Mouse (Mus musculus) brain, embryonic 14.5 days (tissue): ENCODE data around the gene Kif3a. TPM values are rescaled to one million over a fixed set of nuclear protein-coding genes. Genes with fewer than 3 reads are reported as not detected.

ENCODE experiments used
- DNase-seq: peaks from one replicate; pipeline ENCODE4 v3.0.0-alpha.2; 2011; ENCODE audit warnings: low read depth
- CTCF ChIP-seq: fragments of 200-500 bp; IDR thresholded peaks from 2 replicates; pipeline ENCODE4 v1.5.1; 2012; ENCODE audit warnings: inconsistent platforms, mild to moderate bottlenecking, moderate library complexity, borderline replicate concordance; ENCODE audit not compliant: insufficient read depth, insufficient read length; ENCODE audit errors: extremely low read depth
- POLR2A ChIP-seq: fragments of 200-500 bp; IDR thresholded peaks from 2 replicates; pipeline ENCODE4 v1.6.1; 2012; ENCODE audit warnings: mild to moderate bottlenecking, inconsistent platforms, borderline replicate concordance; ENCODE audit not compliant: poor library complexity, insufficient read depth, insufficient read length, severe bottlenecking; ENCODE audit errors: extremely low read depth
- polyA plus RNA-seq: library from polyadenylated mRNA; depleted of rRNA; stranded (reverse); fragments of >200 nt; gene quantifications from 2 replicates; pipeline ENCODE4 v1.2.3, GENCODE M21; 2012; rRNA removed

Kif3a gene
- polyA plus RNA-seq, 1 experiment = 100 TPM

GRCm38 (mm10) chr11:53635590-53636182 is 68.5 kb downstream of the Kif3a start:
- no peak for DNase-seq
- TF ChIP-seq CTCF (no peak), POLR2A (no peak)

DNA sequence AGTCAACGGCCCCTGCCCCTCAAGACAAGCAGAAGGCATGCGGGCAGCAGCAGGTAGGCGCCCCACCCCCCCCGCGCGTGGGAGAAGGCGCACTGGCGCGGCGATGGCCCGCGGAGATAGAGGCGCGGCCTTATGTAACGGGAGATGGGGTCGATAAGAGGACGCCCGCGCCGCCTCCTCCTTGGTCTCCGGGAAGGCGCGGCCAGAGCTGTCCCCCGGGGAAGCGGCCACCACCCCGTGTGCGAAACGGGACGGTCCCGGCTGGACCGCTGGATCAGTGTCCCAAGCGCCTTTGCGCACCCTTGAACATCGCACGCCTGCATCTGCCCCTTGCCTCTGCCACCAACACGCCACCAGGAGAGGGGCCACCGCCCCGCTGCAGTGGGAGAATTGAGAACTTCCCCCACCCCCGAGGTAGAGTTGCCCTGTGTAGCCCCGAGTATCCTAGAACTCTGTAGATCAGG is 69.0 kb downstream of the Kif3a start:
- no peak for DNase-seq

DNA sequence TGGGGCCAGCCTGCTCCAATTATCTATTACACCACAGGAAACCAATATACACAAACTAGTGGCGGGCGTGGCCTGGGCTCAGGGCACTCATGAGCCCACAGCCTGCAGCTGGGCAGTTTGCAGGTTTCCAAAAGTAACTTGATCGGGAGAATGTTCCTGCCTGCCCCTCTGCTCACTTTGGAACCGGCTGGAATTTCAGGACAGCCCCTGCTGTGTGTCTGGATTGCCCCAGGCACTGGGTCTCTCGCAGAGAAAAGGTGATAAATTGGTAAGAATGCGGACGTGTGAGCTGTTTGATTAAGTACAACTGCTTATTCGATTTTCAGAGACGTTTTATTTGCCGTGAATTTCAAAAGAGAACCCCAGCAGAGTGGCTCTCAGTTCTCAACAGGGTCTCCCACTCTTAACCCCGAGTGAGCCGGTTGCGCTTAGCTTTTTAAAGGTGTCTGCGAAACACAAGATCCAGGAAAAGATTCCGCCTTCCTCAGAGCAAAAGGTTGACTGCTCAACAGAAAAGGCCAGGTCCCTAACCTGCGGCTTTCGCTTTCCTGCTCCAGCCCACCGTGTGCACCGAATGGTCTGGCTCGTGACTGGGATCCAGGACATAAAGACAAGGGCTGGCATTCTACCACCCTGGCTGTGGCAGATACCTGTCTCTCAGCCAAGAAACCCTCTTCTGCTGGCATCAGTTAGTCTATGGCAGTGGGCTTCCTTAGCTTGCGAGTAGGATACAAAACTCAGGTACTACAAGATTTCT is 70.0 kb downstream of the Kif3a start:
- peak; percentile 39 for DNase-seq

More for the DNA sequence above, 69.0 kb downstream of the Kif3a start:
- TF ChIP-seq POLR2A (no peak), CTCF (no peak)

DNA sequence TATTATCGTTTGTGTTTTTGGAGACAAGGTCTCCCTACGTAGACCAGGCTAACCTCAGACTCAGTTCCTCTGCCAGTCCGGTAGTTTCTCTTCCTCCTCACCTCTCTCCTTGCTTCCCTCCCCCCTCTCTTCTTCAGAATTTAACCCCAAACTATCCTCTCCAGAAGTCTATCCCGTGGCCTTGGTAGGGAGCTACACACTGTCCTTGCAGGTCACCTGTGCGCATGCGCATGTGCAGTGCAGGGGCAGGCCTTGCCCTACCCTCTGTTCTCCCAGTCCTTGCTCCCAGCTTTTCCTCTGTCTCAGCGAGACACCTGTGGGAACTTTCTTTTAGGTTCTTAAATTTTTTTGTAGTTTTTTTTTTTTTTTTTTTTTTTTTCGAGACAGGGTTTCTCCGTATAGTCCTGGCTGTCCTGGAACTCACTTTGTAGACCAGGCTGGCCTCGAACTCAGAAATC is 70.7 kb downstream of the Kif3a start:
- no peak for DNase-seq
- TF ChIP-seq POLR2A (no peak), CTCF (no peak)

More for the DNA sequence above, 70.0 kb downstream of the Kif3a start:
- TF ChIP-seq CTCF = no peak
- TF ChIP-seq POLR2A = no peak

DNA sequence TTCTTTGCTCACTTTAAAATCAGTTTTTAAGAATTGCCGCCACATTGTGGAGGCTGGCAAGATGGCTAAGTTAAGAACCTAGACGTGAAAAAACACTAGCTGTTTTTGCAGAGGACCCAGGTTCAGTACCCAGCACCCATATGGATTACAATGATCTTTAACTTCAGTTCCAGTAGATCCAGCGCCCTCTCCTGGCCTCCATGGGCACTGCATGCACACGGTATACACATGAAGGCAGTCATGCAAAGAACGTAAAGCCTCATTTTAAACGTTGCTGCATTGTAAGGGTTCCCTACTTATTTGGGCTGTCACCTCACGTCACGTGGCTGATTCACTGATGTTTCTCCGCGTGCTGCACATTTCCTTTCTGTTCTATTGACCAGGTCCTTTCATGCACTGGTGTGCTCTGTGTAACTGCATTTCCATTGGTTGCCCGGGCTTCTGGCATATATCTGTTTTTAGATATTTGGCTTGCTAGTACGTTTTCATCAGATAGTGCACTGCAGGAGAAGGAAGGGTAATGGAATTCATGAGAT is 75.6 kb downstream of the Kif3a start:
- TF ChIP-seq CTCF (no peak), POLR2A (no peak)
- no peak for DNase-seq

DNA sequence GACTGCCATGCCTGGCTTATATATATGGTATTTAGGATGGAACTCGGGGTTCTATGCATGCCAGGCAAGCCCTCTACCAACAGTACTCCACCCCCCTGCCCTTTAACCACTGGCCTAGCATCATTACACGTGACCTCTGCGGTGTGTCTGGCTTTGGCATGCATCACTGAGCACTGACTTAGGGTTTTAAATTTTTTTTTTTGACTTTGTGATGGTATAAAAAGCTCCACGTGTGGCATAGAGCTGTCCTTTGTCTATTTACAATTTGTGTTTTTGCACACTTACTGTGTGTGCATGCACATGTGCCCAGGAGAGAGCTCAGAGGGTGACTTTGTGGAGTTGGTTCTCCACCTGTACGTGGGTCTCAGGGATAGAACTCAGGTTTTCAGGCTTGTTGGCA is 76.8 kb downstream of the Kif3a start:
- DNase-seq = no peak
- no peak for TF ChIP-seq CTCF
- TF ChIP-seq POLR2A = no peak

DNA sequence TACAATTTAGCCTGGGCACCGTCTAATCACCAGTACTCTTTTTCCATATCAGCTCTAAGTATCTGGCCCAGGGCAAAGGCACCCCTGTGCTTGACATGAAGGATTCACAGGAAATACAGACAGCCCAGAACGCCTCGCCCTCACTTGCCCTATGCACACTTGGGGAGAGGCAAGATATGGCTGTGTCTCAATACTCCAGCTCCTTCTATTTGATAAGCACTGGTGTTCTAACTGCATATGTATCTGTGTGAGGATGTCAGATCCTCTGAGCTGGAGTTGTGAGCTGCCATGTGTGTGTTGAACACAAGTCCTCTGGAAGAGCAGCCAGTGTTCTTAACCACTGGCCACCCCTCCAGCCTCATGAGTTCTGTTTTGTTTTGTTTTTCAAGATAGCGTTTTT is 84.3 kb downstream of the Kif3a start:
- no peak for DNase-seq
- TF ChIP-seq CTCF = no peak
- TF ChIP-seq POLR2A = no peak

Other genes starting within 250 kb of the Kif3a start
- 9.5 and 11.3 TPM in 2 replicates for gene Zcchc10, start 242.7 kb upstream of the Kif3a start, polyA plus RNA-seq
- gene Aff4, start 216.5 kb upstream of the Kif3a start, polyA plus RNA-seq = 49.1 and 69.0 TPM in 2 replicates
- not detected in 2 replicates for gene Leap2, start 144.2 kb upstream of the Kif3a start, polyA plus RNA-seq
- 217 and 304 TPM in 2 replicates for gene Uqcrq, start 136.5 kb upstream of the Kif3a start, polyA plus RNA-seq
- 2.7 and 4.3 TPM in 2 replicates for gene Gdf9, start 136.4 kb upstream of the Kif3a start, polyA plus RNA-seq
- gene Gm10447, start 110.3 kb upstream of the Kif3a start, polyA plus RNA-seq = 0.14 TPM in 1 of 2 replicates, not detected in the other
- 2.4 and 2.9 TPM in 2 replicates for gene Shroom1, start 110.2 kb upstream of the Kif3a start, polyA plus RNA-seq
- gene Gm9837, start 96.9 kb upstream of the Kif3a start, polyA plus RNA-seq = not detected in 2 replicates
- gene Gm9945, start 87.2 kb upstream of the Kif3a start, polyA plus RNA-seq = not detected in 2 replicates
- 1.1 and 1.6 TPM in 2 replicates for gene Sowaha, start 87.1 kb upstream of the Kif3a start, polyA plus RNA-seq
- 36.5 and 38.4 TPM in 2 replicates for gene Sept8, start 48.1 kb upstream of the Kif3a start, polyA plus RNA-seq
- gene Il4, start 51.3 kb downstream of the Kif3a start, polyA plus RNA-seq = 0.14 TPM in 1 of 2 replicates, not detected in the other
- gene Il13, start 67.3 kb downstream of the Kif3a start, polyA plus RNA-seq = not detected in 2 replicates
- gene Rad50, start 139.9 kb downstream of the Kif3a start, polyA plus RNA-seq = 4.0 and 6.4 TPM in 2 replicates
- gene Il5, start 153.4 kb downstream of the Kif3a start, polyA plus RNA-seq = 0.08 TPM in 1 of 2 replicates, not detected in the other
- gene Irf1, start 202.6 kb downstream of the Kif3a start, polyA plus RNA-seq = 2.7 and 3.4 TPM in 2 replicates
- gene Gm17334, start 205.8 kb downstream of the Kif3a start, polyA plus RNA-seq = 0.13 TPM in 1 of 2 replicates, not detected in the other